Mouse (Mus musculus) spleen, adult 2 months (tissue): ENCODE results near the gene Usp40. TPM values are rescaled to one million over a fixed set of nuclear protein-coding genes. Genes with fewer than 3 reads are reported as not detected.

Experiments used
- DNase-seq, 2 experiments: peaks; one replicate each; pipeline versions ENCODE4 v3.0.0 to v3.0.0-alpha.2; 2012 to 2021; ENCODE audit warnings: low spot score in 2 of 2, low read depth in 1 of 2
- H3K27ac ChIP-seq: fragments of 200-500 bp; 2 replicates; pipeline ENCODE4 v1.5.1; 2012; ENCODE audit warnings: low read length, inconsistent platforms; ENCODE audit not compliant: insufficient read depth
- H3K27me3 ChIP-seq: fragments of 200-500 bp; 2 replicates; pipeline ENCODE4 v1.6.1; 2012; ENCODE audit warnings: mild to moderate bottlenecking, moderate library complexity, low read length, inconsistent platforms; ENCODE audit not compliant: control insufficient read depth, insufficient read depth
- H3K36me3 ChIP-seq: fragments of 200-500 bp; 2 replicates; pipeline ENCODE4 v1.6.1; 2012; ENCODE audit warnings: mild to moderate bottlenecking, low read length, inconsistent platforms; ENCODE audit not compliant: control insufficient read depth, insufficient read depth
- H3K4me1 ChIP-seq: fragments of 200-500 bp; 2 replicates; pipeline ENCODE4 v1.6.1; 2011; ENCODE audit warnings: inconsistent platforms; ENCODE audit not compliant: control insufficient read depth, insufficient read depth, insufficient read length
- H3K4me3 ChIP-seq: fragments of 200-500 bp; 2 replicates; pipeline ENCODE4 v1.5.1; 2011; ENCODE audit warnings: mild to moderate bottlenecking, inconsistent platforms; ENCODE audit not compliant: insufficient read depth, insufficient read length; ENCODE audit errors: extremely low read depth
- CTCF ChIP-seq: fragments of 200-500 bp; IDR thresholded peaks from 2 replicates; pipeline ENCODE4 v1.5.1; 2011; ENCODE audit warnings: mild to moderate bottlenecking, inconsistent platforms; ENCODE audit not compliant: insufficient read depth, insufficient read length, insufficient replicate concordance; ENCODE audit errors: extremely low read depth
- POLR2A ChIP-seq: fragments of 200-500 bp; IDR thresholded peaks from 2 replicates; pipeline ENCODE4 v1.6.1; 2011; ENCODE audit warnings: low read depth, low read length, inconsistent platforms
- WGBS: fragments of 180-500 bp; shearing (Covaris S2); methylation state at CpG from one replicate; pipeline ENCODE4 v1.1.7; 2018; 5-methylcytosine and 5-hydroxymethylcytosine counted together
- polyA plus RNA-seq: library from polyadenylated mRNA; depleted of rRNA; stranded (reverse); fragments of >200 nt; gene quantifications from 2 replicates; pipeline ENCODE4 v1.2.3, GENCODE M21; 2012

The Usp40 gene
- polyA plus RNA-seq, 1 experiment: 3.3 TPM

- peaks cover 56% of the 10 kb centered on the region for H3K36me3 ChIP-seq
- DNase-seq: peak; percentile 8 to 23
- peaks cover 3% of the 10 kb centered on the region; the same call in 1 of the 2 replicates for H3K4me1 ChIP-seq
- H3K27ac ChIP-seq: no peak overlapping the region
- 33% methylated on average over 9 of the region's 9 CpGs for WGBS
- H3K4me3 ChIP-seq: no peak overlapping the region
- no peak for TF ChIP-seq POLR2A
- TF ChIP-seq CTCF: no peak
- no peaks in the 10 kb centered on the region for H3K27me3 ChIP-seq
Measured at GRCm38 (mm10) chr1:87935095-87935494, 73.3 kb downstream of the Usp40 start.

- Histone ChIP-seq H3K4me1 (peaks cover 3% of the 10 kb centered on the region; the same call in 1 of the 2 replicates), H3K27ac (no peak overlapping the region), H3K36me3 (peaks cover 49% of the 10 kb centered on the region), H3K27me3 (no peaks in the 10 kb centered on the region), H3K4me3 (no peak overlapping the region)
- WGBS: 53% methylated on average over 5 of the region's 5 CpGs
- TF ChIP-seq CTCF: no peak
- no peak for TF ChIP-seq POLR2A
- DNase-seq: no peak
Measured at GRCm38 (mm10) chr1:87933051-87933450, 75.3 kb downstream of the Usp40 start.

GRCm38 (mm10) chr1:87929730-87930129 lies 78.6 kb downstream of the Usp40 start:
- Histone ChIP-seq H3K27ac (no peak overlapping the region), H3K27me3 (no peaks in the 10 kb centered on the region), H3K36me3 (peaks cover 61% of the 10 kb centered on the region), H3K4me1 (no peaks in the 10 kb centered on the region; the same call in 1 of the 2 replicates), H3K4me3 (no peak overlapping the region)
- 90% methylated on average over 5 of the region's 5 CpGs for WGBS
- no peak for DNase-seq
- TF ChIP-seq POLR2A (no peak), CTCF (no peak)

GRCm38 (mm10) chr1:87924888-87925287 lies 83.5 kb downstream of the Usp40 start:
- Histone ChIP-seq H3K4me3 (no peak overlapping the region), H3K27me3 (no peaks in the 10 kb centered on the region), H3K36me3 (peaks cover 65% of the 10 kb centered on the region), H3K4me1 (no peaks in the 10 kb centered on the region), H3K27ac (no peak overlapping the region)
- WGBS: 91% methylated on average over 4 of the region's 4 CpGs
- DNase-seq: no peak
- TF ChIP-seq CTCF (no peak), POLR2A (no peak)

- Histone ChIP-seq H3K27ac (no peak overlapping the region), H3K4me1 (no peaks in the 10 kb centered on the region), H3K36me3 (peaks cover 68% of the 10 kb centered on the region), H3K4me3 (no peak overlapping the region), H3K27me3 (no peaks in the 10 kb centered on the region)
- 71% methylated on average over 1 of the region's 1 CpGs for WGBS
- TF ChIP-seq POLR2A: no peak
- no peak for TF ChIP-seq CTCF
- peak in 1 of 2 experiments; percentile 36 for DNase-seq
Measured at GRCm38 (mm10) chr1:87922666-87923065, 85.7 kb downstream of the Usp40 start.

- H3K36me3 ChIP-seq: peaks cover 61% of the 10 kb centered on the region
- TF ChIP-seq POLR2A (no peak), CTCF (no peak)
- H3K4me3 ChIP-seq: no peak overlapping the region
- no peak for DNase-seq
- 91% methylated on average over 3 of the region's 3 CpGs for WGBS
- no peak overlapping the region for H3K27ac ChIP-seq
- no peaks in the 10 kb centered on the region for H3K4me1 ChIP-seq
- H3K27me3 ChIP-seq: no peaks in the 10 kb centered on the region
Measured at GRCm38 (mm10) chr1:87920056-87920614, 88.2 kb downstream of the Usp40 start.

- Histone ChIP-seq H3K36me3 (peaks cover 51% of the 10 kb centered on the region), H3K4me1 (peaks cover 3% of the 10 kb centered on the region; the same call in 1 of the 2 replicates), H3K27ac (no peak overlapping the region), H3K27me3 (no peaks in the 10 kb centered on the region), H3K4me3 (no peak overlapping the region)
- WGBS: 98% methylated on average over 2 of the region's 2 CpGs
- no peak for DNase-seq
- no peak for TF ChIP-seq POLR2A
- TF ChIP-seq CTCF: no peak
Measured at GRCm38 (mm10) chr1:87918061-87918460, 90.3 kb downstream of the Usp40 start.
